Mouse (Mus musculus): ENCODE data around the gene Pcsk5.

GRCm38 (mm10) chr19:17417855-17418254 lies 419.6 kb downstream of the Pcsk5 start:
- TF ChIP-seq CTCF (IDR thresholded peaks at IDR 0.05; ENCODE audit: extremely low read depth, insufficient read depth, low read length) (no peak), POLR2A (IDR thresholded peaks at IDR 0.05; ENCODE audit: extremely low read depth, insufficient read depth, low read length) (no peak)

Data from cortical plate, adult 2 months (tissue).